Mouse (Mus musculus) embryonic fibroblast, embryonic 13.5 days (primary cell): Measurements from ENCODE around the gene Whrn.

ENCODE experiments used
- CTCF ChIP-seq: IDR thresholded peaks from 2 replicates; pipeline ENCODE4 v1.5.1; 2011; ENCODE audit warnings: mild to moderate bottlenecking, control low read depth, low read length, moderate library complexity, borderline replicate concordance; ENCODE audit not compliant: insufficient read depth
- POLR2A ChIP-seq: IDR thresholded peaks from 2 replicates; pipeline ENCODE4 v1.6.1; 2011; ENCODE audit warnings: low read depth, mild to moderate bottlenecking, control low read depth, low read length, moderate library complexity

DNA sequence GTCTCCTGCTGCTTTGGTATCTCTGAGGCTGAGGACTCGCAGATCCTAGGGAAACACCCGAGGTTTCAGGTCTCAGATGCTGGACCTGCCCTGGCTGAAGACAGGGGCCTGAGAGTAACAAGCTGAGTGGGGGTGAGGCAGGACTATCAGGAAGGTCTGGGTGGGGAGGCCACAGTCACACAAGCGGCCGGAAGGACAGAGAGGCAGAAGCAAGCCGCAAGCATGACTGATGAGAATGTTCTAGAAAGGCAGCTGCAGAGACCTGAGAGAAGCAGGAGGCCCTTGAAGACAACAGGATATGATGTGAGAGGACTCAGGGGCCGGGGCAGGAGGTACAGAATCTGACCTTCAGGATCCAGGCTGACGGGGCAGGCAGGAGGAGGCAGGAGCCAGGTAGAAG, 91.6 kb downstream of the Whrn start:
- TF ChIP-seq POLR2A (no peak), CTCF (no peak)
